ENCODE assay signal across 15 mouse cellular contexts in the genomic region with DNA sequence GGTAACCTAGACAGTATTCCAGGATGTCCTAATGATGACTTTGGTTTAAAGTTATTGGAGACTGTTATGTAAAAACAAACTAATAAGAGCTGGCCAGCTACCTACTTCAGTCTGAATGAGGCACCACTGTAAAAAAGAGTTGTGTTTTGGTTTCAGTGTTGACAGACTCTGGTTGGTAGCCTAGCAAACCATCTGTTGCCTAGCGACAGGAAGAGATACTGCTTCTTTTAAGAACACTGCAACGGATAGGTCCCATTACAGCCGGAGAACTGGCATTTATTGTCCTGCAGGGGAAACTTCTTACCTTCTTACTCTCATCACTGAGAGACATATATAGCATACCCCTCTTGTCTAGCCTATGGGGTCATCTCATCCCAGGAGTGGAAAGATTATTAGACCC. TPM values are rescaled to one million over a fixed set of nuclear protein-coding genes. Genes with fewer than 3 reads are reported as not detected.
DNase-seq lines count a peak whose midpoint lies in the region; ATAC-seq and TF ChIP-seq lines count a peak whose summit lies in the region.
"Had no signal": no experiment of that assay in that cellular context is flagged by ENCODE, and none has a peak within 500 bp of the region (broad histone marks: within the 10 kb centered on the region; RNA-seq: fewer than 3 reads in every experiment).

No protein-coding gene starts in this region.

- no peaks in the 10 kb centered on the region for H3K27me3 ChIP-seq in heart, postnatal 0 days (ENCODE audit: control insufficient read depth, insufficient read depth, low read length)
- no peaks in the 10 kb centered on the region for H3K27me3 ChIP-seq in heart, adult 2 months (ENCODE audit: control insufficient read depth, insufficient read depth, low read length)
- H3K27me3 ChIP-seq in lung, postnatal 0 days (replicated peaks; ENCODE audit: insufficient read depth, low read length) = no peaks in the 10 kb centered on the region
- no peaks in the 10 kb centered on the region for H3K27me3 ChIP-seq in forebrain, embryonic 16.5 days (replicated peaks; ENCODE audit: control insufficient read depth, insufficient read depth, low read length)
- H3K27me3 ChIP-seq: heart, embryonic 12.5 days; lung, embryonic 15.5 days had no signal

- H3K4me2 ChIP-seq in heart, postnatal 0 days (ENCODE audit: low read depth, low read length) = no peak overlapping the region
- no peak overlapping the region for H3K4me2 ChIP-seq in lung, postnatal 0 days (replicated peaks; ENCODE audit: low read depth, low read length)
- H3K4me2 ChIP-seq in forebrain, embryonic 16.5 days (ENCODE audit: low read length) = no peak overlapping the region
- H3K4me2 ChIP-seq: heart, embryonic 12.5 days; lung, embryonic 15.5 days had no signal

- ATAC-seq in heart, postnatal 0 days (ENCODE audit: insufficient read depth, low read depth) = no peak
- no peak for ATAC-seq in lung, postnatal 0 days
- ATAC-seq in forebrain, embryonic 16.5 days = 0 out of 2 replicates have a peak, but pooled peaks have one; percentile 36
- ATAC-seq in megakaryocyte progenitor cell, adult 5-6 weeks (replicated peaks; ENCODE audit: poor library complexity) = no peak
- ATAC-seq: inflammation-experienced regulatory T-cells, adult 6 months had no signal

- intact Hi-C loops in heart, adult 2 months (cut with DNase I) = no loop called here

- H3K36me3 ChIP-seq in heart, postnatal 0 days (replicated peaks; ENCODE audit: control insufficient read depth, insufficient read depth, low read length) = no peaks in the 10 kb centered on the region
- H3K36me3 ChIP-seq in heart, adult 2 months (ENCODE audit: control insufficient read depth, insufficient read depth, low read length) = no peaks in the 10 kb centered on the region
- no peaks in the 10 kb centered on the region for H3K36me3 ChIP-seq in lung, postnatal 0 days (ENCODE audit: insufficient read depth, low read length)
- H3K36me3 ChIP-seq in forebrain, embryonic 16.5 days (ENCODE audit: control insufficient read depth, insufficient read depth) = no peaks in the 10 kb centered on the region
- H3K36me3 ChIP-seq: heart, embryonic 12.5 days; lung, embryonic 15.5 days had no signal

- 27% methylated on average over 3 of the region's 3 CpGs for WGBS in heart, postnatal 0 days
- WGBS in heart, adult 2 months = 30% methylated on average over 3 of the region's 3 CpGs
- 28% methylated on average over 3 of the region's 3 CpGs for WGBS in lung, postnatal 0 days
- 38% methylated on average over 3 of the region's 3 CpGs for WGBS in forebrain, embryonic 16.5 days

- no peak for TF ChIP-seq CTCF in heart, postnatal 0 days (IDR thresholded peaks at IDR 0.05; ENCODE audit: low read depth)
- TF ChIP-seq CTCF in heart, adult 2 months (IDR thresholded peaks at IDR 0.05) = no peak
- TF ChIP-seq CTCF in lung, postnatal 0 days (IDR thresholded peaks at IDR 0.05) = no peak

- no peaks in the 10 kb centered on the region for H3K9me3 ChIP-seq in heart, postnatal 0 days (replicated peaks; ENCODE audit: control insufficient read depth, low read length)
- H3K9me3 ChIP-seq in lung, postnatal 0 days (ENCODE audit: low read length) = no peaks in the 10 kb centered on the region
- no peaks in the 10 kb centered on the region for H3K9me3 ChIP-seq in forebrain, embryonic 16.5 days (ENCODE audit: control insufficient read depth, low read length)
- H3K9me3 ChIP-seq: heart, embryonic 12.5 days; lung, embryonic 15.5 days had no signal

- H3K4me1 ChIP-seq in heart, postnatal 0 days (ENCODE audit: control insufficient read depth, insufficient read depth) = no peaks in the 10 kb centered on the region
- H3K4me1 ChIP-seq in heart, adult 2 months (ENCODE audit: control insufficient read depth, insufficient read depth, low read length) = no peaks in the 10 kb centered on the region
- no peaks in the 10 kb centered on the region for H3K4me1 ChIP-seq in lung, postnatal 0 days (ENCODE audit: insufficient read depth, low read depth, low read length)
- peaks cover 5% of the 10 kb centered on the region; the same call in 1 of the 2 replicates for H3K4me1 ChIP-seq in forebrain, embryonic 16.5 days (replicated peaks; ENCODE audit: control insufficient read depth, insufficient read depth, low read length)
- H3K4me1 ChIP-seq: heart, embryonic 12.5 days; lung, embryonic 15.5 days had no signal

- no peak overlapping the region for H3K27ac ChIP-seq in heart, postnatal 0 days (ENCODE audit: low read depth)
- H3K27ac ChIP-seq in heart, adult 2 months = no peak overlapping the region
- no peak overlapping the region for H3K27ac ChIP-seq in lung, postnatal 0 days (ENCODE audit: low read length)
- no peak overlapping the region for H3K27ac ChIP-seq in forebrain, embryonic 16.5 days (ENCODE audit: low read length)
- H3K27ac ChIP-seq: kidney, postnatal 0 days; lung, embryonic 15.5 days had no signal

- no peaks in the 10 kb centered on the region for H3K79me2 ChIP-seq in heart, adult 2 months (replicated peaks; ENCODE audit: control insufficient read depth, insufficient read depth, low read length)

- H3K4me3 ChIP-seq in heart, postnatal 0 days (ENCODE audit: low read depth, low read length) = no peak overlapping the region
- H3K4me3 ChIP-seq in heart, adult 2 months = no peak overlapping the region
- no peak overlapping the region for H3K4me3 ChIP-seq in lung, postnatal 0 days (ENCODE audit: low read depth, low read length)
- H3K4me3 ChIP-seq in forebrain, embryonic 16.5 days (replicated peaks; ENCODE audit: low read length) = no peak overlapping the region
- H3K4me3 ChIP-seq: erythroblast, embryonic 14.5 days; heart, embryonic 12.5 days; lung, embryonic 15.5 days had no signal

- DNase-seq in heart, postnatal 0 days (ENCODE audit: low spot score) = peak; percentile 20
- no peak for DNase-seq in heart, adult 2 months
- peak; percentile 7 for DNase-seq in lung, postnatal 0 days (ENCODE audit: low spot score)
- no peak for DNase-seq in lung, postnatal 14 days
- peak; percentile 60 for DNase-seq in R1 (ENCODE audit: low read depth, low spot score)
- DNase-seq in kidney, postnatal 10 days = no peak
- DNase-seq: cerebellum, postnatal 36 days; gastrocnemius, postnatal 14 days had no signal

- no peak for TF ChIP-seq POLR2A in heart, adult 2 months (IDR thresholded peaks at IDR 0.05; ENCODE audit: insufficient read depth, low read depth, low read length)

- no peak overlapping the region for H3K9ac ChIP-seq in heart, postnatal 0 days (replicated peaks; ENCODE audit: low read depth, low read length)
- no peak overlapping the region for H3K9ac ChIP-seq in heart, adult 2 months (ENCODE audit: low read depth, low read length)
- H3K9ac ChIP-seq in lung, postnatal 0 days (replicated peaks; ENCODE audit: low read depth) = no peak overlapping the region
- no peak overlapping the region for H3K9ac ChIP-seq in forebrain, embryonic 16.5 days (replicated peaks; ENCODE audit: low read depth, low read length)
- H3K9ac ChIP-seq: heart, embryonic 12.5 days; lung, embryonic 15.5 days had no signal

- TF ChIP-seq EP300 in heart, postnatal 0 days (IDR thresholded peaks at IDR 0.05; ENCODE audit: low read depth) = no peak
- TF ChIP-seq EP300 in heart, adult 2 months (IDR thresholded peaks at IDR 0.05; ENCODE audit: insufficient read depth, low read depth, low read length) = no peak
- TF ChIP-seq EP300 in lung, postnatal 0 days (IDR thresholded peaks at IDR 0.05) = no peak

RNA-seq across cellular contexts. Expression of a gene that starts 55.2 kb away (rescaled TPM):
- total RNA-seq in heart, postnatal 0 days (2014; rRNA removed; ENCODE audit: low replicate concordance) = 3.2 and 4.0 TPM in 2 replicates
- 3.3 and 3.6 TPM in 2 replicates for polyA plus RNA-seq in heart, postnatal 0 days (2015; fragmentation: Nextera tagmentation; extraction: Ambion mirVana)
- total RNA-seq in heart, adult 2 months (2021) = 10 to 100 TPM; 18.1 to 18.9 TPM
- 3.7 and 13.3 TPM in 2 replicates for polyA plus RNA-seq in heart, adult 2 months (2012; rRNA removed)
- polyA plus RNA-seq in lung, postnatal 0 days (2015; fragmentation: Nextera tagmentation; extraction: Ambion mirVana) = 4.6 and 5.0 TPM in 2 replicates
- polyA plus RNA-seq in forebrain, embryonic 16.5 days (2015; fragmentation: Nextera tagmentation; extraction: Ambion mirVana) = 49.0 and 53.7 TPM in 2 replicates
- 0.10 and 0.17 TPM in 2 replicates for total RNA-seq in megakaryocyte progenitor cell, adult 5-6 weeks (2015)
- 1.1 and 1.8 TPM in 2 replicates for total RNA-seq in megakaryocyte progenitor cell, adult 5-6 weeks (2017)
- polyA plus RNA-seq: inflammation-experienced regulatory T-cells, adult 6 months had no signal

Comparison
In these comparisons a context has a peak if more than half of its experiments do, and no peak if none do; other contexts are left out.
1. DNase-seq: peak in heart, postnatal 0 days (single experiment), lung, postnatal 0 days (single experiment) and R1 (single experiment); none in heart, adult 2 months (0 of 2), lung, postnatal 14 days (single experiment) and kidney, postnatal 10 days (single experiment).